Mouse (Mus musculus) neural tube, embryonic 12.5 days (tissue): ENCODE measurements around the gene Trim24. TPM values are rescaled to one million over a fixed set of nuclear protein-coding genes. Genes with fewer than 3 reads are reported as not detected.
"Not testable (repeated sequence)": the region's sequence is repeated elsewhere in the genome, so short reads cannot be mapped to it uniquely, and the experiment has no call there.

Experiments
- ATAC-seq: fragments of 200-750 bp; cut with Nextera tagmentation; 2 replicates; pipeline ENCODE4 v1.8.0; 2017; ENCODE audit warnings: low read depth, mild to moderate bottlenecking, moderate TSS enrichment, moderate library complexity; ENCODE audit not compliant: low FRiP score
- H3K27ac ChIP-seq: fragments of 300-500 bp; sonication (generic); 2 replicates; pipeline ENCODE4 v1.5.1; 2016
- H3K27me3 ChIP-seq: fragments of 300-500 bp; sonication (generic); replicated peaks from 2 replicates; pipeline ENCODE4 v1.6.1; 2016; ENCODE audit warnings: mild to moderate bottlenecking
- H3K36me3 ChIP-seq: fragments of 300-500 bp; sonication (generic); 2 replicates; pipeline ENCODE4 v1.6.1; 2016; ENCODE audit warnings: mild to moderate bottlenecking
- H3K4me1 ChIP-seq: fragments of 300-500 bp; sonication (generic); 2 replicates; pipeline ENCODE4 v1.6.1; 2016
- H3K4me2 ChIP-seq: fragments of 300-500 bp; sonication (generic); replicated peaks from 2 replicates; pipeline ENCODE4 v1.6.1; 2016; ENCODE audit warnings: mild to moderate bottlenecking
- H3K4me3 ChIP-seq: fragments of 300-500 bp; sonication (generic); 2 replicates; pipeline ENCODE4 v1.5.1; 2016
- H3K9ac ChIP-seq: fragments of 300-500 bp; sonication (generic); 2 replicates; pipeline ENCODE4 v1.6.1; 2016; ENCODE audit warnings: mild to moderate bottlenecking
- H3K9me3 ChIP-seq: fragments of 300-500 bp; sonication (generic); 2 replicates; pipeline ENCODE4 v1.6.1; 2016; ENCODE audit warnings: mild to moderate bottlenecking
- WGBS: fragments of 180-500 bp; shearing (Covaris S2); methylation state at CpG from one replicate; pipeline ENCODE4 v1.1.7; 2016; 5-methylcytosine and 5-hydroxymethylcytosine counted together
- polyA plus RNA-seq: library from polyadenylated mRNA; unstranded; fragments of >200 nt; fragmentation: Nextera tagmentation; extraction: Ambion mirVana; gene quantifications from 2 replicates; pipeline ENCODE4 v1.2.1, GENCODE M21; 2016

The Trim24 gene
- 35.5 and 39.6 TPM in 2 replicates for polyA plus RNA-seq

- H3K27ac ChIP-seq: peak within 1 kb of the TSS; percentile 98
- peaks cover 15% of the 10 kb centered on the region for H3K36me3 ChIP-seq
- WGBS: under 1% methylated on average over 79 of the region's 89 CpGs
- peak within 1 kb of the TSS; percentile 55 for H3K4me2 ChIP-seq
- peak within 1 kb of the TSS; percentile 97 for H3K9ac ChIP-seq
- peak within 1 kb of the TSS; percentile 91 for H3K4me3 ChIP-seq
- ATAC-seq: peak; percentile 99
- no peaks in the 10 kb centered on the region for H3K4me1 ChIP-seq
- no peaks in the 10 kb centered on the region for H3K27me3 ChIP-seq
- peaks cover 35% of the 10 kb centered on the region for H3K9me3 ChIP-seq
Measured at GRCm38 (mm10) chr6:37870245-37871136, at the start of gene Trim24. TSS of gene Trim24 (plus strand) at chr6:37870811.

GRCm38 (mm10) chr6:37821531-37822051, 49.0 kb upstream of the Trim24 start:
- no peaks in the 10 kb centered on the region for H3K36me3 ChIP-seq
- WGBS: 89% methylated on average over 6 of the region's 6 CpGs

GRCm38 (mm10) chr6:37822390-37822789, 48.2 kb upstream of the Trim24 start:
- Histone ChIP-seq H3K4me3 (no peak overlapping the region), H3K4me2 (no peak overlapping the region), H3K27ac (no peak overlapping the region), H3K27me3 (no peaks in the 10 kb centered on the region), H3K36me3 (no peaks in the 10 kb centered on the region), H3K4me1 (no peaks in the 10 kb centered on the region), H3K9me3 (no peaks in the 10 kb centered on the region), H3K9ac (no peak overlapping the region)
- ATAC-seq: no peak
- 95% methylated on average over 2 of the region's 2 CpGs for WGBS

More at GRCm38 (mm10) chr6:37821531-37822051, 49.0 kb upstream of the Trim24 start:
- Histone ChIP-seq H3K4me1 (no peaks in the 10 kb centered on the region), H3K27me3 (no peaks in the 10 kb centered on the region), H3K27ac (no peak overlapping the region), H3K4me3 (no peak overlapping the region), H3K9ac (no peak overlapping the region), H3K9me3 (no peaks in the 10 kb centered on the region), H3K4me2 (no peak overlapping the region)
- ATAC-seq: no peak

GRCm38 (mm10) chr6:37823731-37824130, 46.9 kb upstream of the Trim24 start:
- H3K4me3 ChIP-seq: no peak overlapping the region
- no peak overlapping the region for H3K4me2 ChIP-seq
- H3K9ac ChIP-seq: no peak overlapping the region
- H3K27me3 ChIP-seq: no peaks in the 10 kb centered on the region
- H3K9me3 ChIP-seq: no peaks in the 10 kb centered on the region
- no peaks in the 10 kb centered on the region for H3K36me3 ChIP-seq
- no peaks in the 10 kb centered on the region for H3K4me1 ChIP-seq
- ATAC-seq: no peak
- 82% methylated on average over 4 of the region's 4 CpGs for WGBS
- no peak overlapping the region for H3K27ac ChIP-seq

GRCm38 (mm10) chr6:37825331-37826115, 45.1 kb upstream of the Trim24 start:
- not testable (repeated sequence) for H3K9me3 ChIP-seq, H3K36me3 ChIP-seq, H3K4me3 ChIP-seq, H3K27me3 ChIP-seq, H3K27ac ChIP-seq, H3K4me2 ChIP-seq, H3K9ac ChIP-seq, H3K4me1 ChIP-seq, ATAC-seq
- WGBS: 92% methylated on average over 7 of the region's 7 CpGs

GRCm38 (mm10) chr6:37828955-37829354, 41.7 kb upstream of the Trim24 start:
- no peaks in the 10 kb centered on the region for H3K4me1 ChIP-seq
- H3K9me3 ChIP-seq: peaks cover 8% of the 10 kb centered on the region; the same call in 1 of the 2 replicates
- no peaks in the 10 kb centered on the region for H3K36me3 ChIP-seq
- no peak overlapping the region for H3K9ac ChIP-seq
- H3K4me2 ChIP-seq: no peak overlapping the region
- H3K27me3 ChIP-seq: no peaks in the 10 kb centered on the region
- no peak overlapping the region for H3K27ac ChIP-seq
- no peak overlapping the region for H3K4me3 ChIP-seq
- 87% methylated on average over 3 of the region's 3 CpGs for WGBS
- ATAC-seq: no peak

GRCm38 (mm10) chr6:37829631-37830030, 41.0 kb upstream of the Trim24 start:
- H3K27ac ChIP-seq: no peak overlapping the region
- H3K4me2 ChIP-seq: no peak overlapping the region
- no peak overlapping the region for H3K9ac ChIP-seq
- H3K36me3 ChIP-seq: no peaks in the 10 kb centered on the region
- H3K9me3 ChIP-seq: peaks cover 8% of the 10 kb centered on the region; the same call in 1 of the 2 replicates
- H3K27me3 ChIP-seq: no peaks in the 10 kb centered on the region
- H3K4me3 ChIP-seq: no peak overlapping the region
- H3K4me1 ChIP-seq: no peaks in the 10 kb centered on the region
- ATAC-seq: no peak

GRCm38 (mm10) chr6:37833691-37834090, 36.9 kb upstream of the Trim24 start:
- 95% methylated on average over 1 of the region's 1 CpGs for WGBS

GRCm38 (mm10) chr6:37836951-37837565, 33.6 kb upstream of the Trim24 start:
- not testable (repeated sequence) for H3K4me1 ChIP-seq, H3K9ac ChIP-seq, H3K27me3 ChIP-seq, H3K4me2 ChIP-seq, ATAC-seq, H3K36me3 ChIP-seq, H3K27ac ChIP-seq, H3K9me3 ChIP-seq, H3K4me3 ChIP-seq
- WGBS: 87% methylated on average over 2 of the region's 2 CpGs

More at GRCm38 (mm10) chr6:37833691-37834090, 36.9 kb upstream of the Trim24 start:
- H3K36me3 ChIP-seq: no peaks in the 10 kb centered on the region
- no peaks in the 10 kb centered on the region for H3K27me3 ChIP-seq
- no peak for ATAC-seq
- no peak overlapping the region for H3K27ac ChIP-seq
- H3K4me3 ChIP-seq: no peak overlapping the region
- no peak overlapping the region for H3K4me2 ChIP-seq
- peaks cover 8% of the 10 kb centered on the region; the same call in 1 of the 2 replicates for H3K9me3 ChIP-seq
- H3K9ac ChIP-seq: no peak overlapping the region
- no peaks in the 10 kb centered on the region for H3K4me1 ChIP-seq

GRCm38 (mm10) chr6:37842779-37843605, 27.6 kb upstream of the Trim24 start:
- Histone ChIP-seq H3K36me3 (no peaks in the 10 kb centered on the region), H3K27me3 (no peaks in the 10 kb centered on the region), H3K4me2 (no peak overlapping the region), H3K4me1 (no peaks in the 10 kb centered on the region), H3K27ac (no peak overlapping the region), H3K9me3 (no peaks in the 10 kb centered on the region; the same call in 1 of the 2 replicates), H3K9ac (no peak overlapping the region), H3K4me3 (no peak overlapping the region)
- no peak for ATAC-seq
- 90% methylated on average over 5 of the region's 5 CpGs for WGBS

GRCm38 (mm10) chr6:37843647-37844273, 26.9 kb upstream of the Trim24 start:
- no peaks in the 10 kb centered on the region for H3K27me3 ChIP-seq
- no peaks in the 10 kb centered on the region; the same call in 1 of the 2 replicates for H3K9me3 ChIP-seq
- H3K4me3 ChIP-seq: no peak overlapping the region
- no peak overlapping the region for H3K27ac ChIP-seq
- WGBS: 89% methylated on average over 8 of the region's 8 CpGs
- no peaks in the 10 kb centered on the region for H3K4me1 ChIP-seq
- no peak overlapping the region for H3K9ac ChIP-seq
- no peaks in the 10 kb centered on the region for H3K36me3 ChIP-seq
- ATAC-seq: no peak
- H3K4me2 ChIP-seq: no peak overlapping the region
